Comparison of ENCODE assay signal across 8 mouse cellular contexts in the genomic region with DNA sequence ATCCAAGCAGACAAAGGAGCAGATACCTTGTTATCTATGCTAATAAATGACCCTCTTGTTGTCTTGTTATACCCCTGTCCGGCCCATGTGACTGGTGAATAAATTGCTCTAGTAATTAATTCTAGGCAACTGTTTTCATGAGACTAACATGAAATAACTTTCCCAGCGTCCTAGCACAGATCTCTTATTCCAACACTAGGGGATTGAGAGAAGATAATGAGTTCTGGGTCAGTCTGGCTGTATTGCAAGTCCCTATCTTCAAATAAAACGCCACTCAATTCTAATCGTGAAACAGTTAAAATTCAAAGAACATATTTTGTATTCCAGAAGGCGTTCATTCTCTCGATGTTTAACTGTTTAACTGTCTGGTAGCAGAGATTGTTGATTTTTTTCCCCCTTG. TPM values are rescaled to one million over a fixed set of nuclear protein-coding genes. Genes with fewer than 3 reads are reported as not detected.
A peak's percentile ranks its signal among the peaks of the same experiment; 100 is the strongest.
DNase-seq lines count a peak whose midpoint lies in the region; ATAC-seq and TF ChIP-seq lines count a peak whose summit lies in the region.

No protein-coding gene starts in this region.

- H3K4me1 ChIP-seq in cerebellum, adult 2 months (ENCODE audit: control insufficient read depth, insufficient read depth, low read length): peaks cover 3% of the 10 kb centered on the region; the same call in 1 of the 2 replicates
- no peaks in the 10 kb centered on the region for H3K4me1 ChIP-seq in lung, embryonic 14.5 days (ENCODE audit: insufficient read depth)
- peaks cover 14% of the 10 kb centered on the region for H3K4me1 ChIP-seq in limb, embryonic 12.5 days (replicated peaks)
- H3K4me1 ChIP-seq in neural tube, embryonic 15.5 days: peaks cover 17% of the 10 kb centered on the region

- WGBS in cerebellum, adult 2 months: 32% methylated on average over 6 of the region's 6 CpGs
- WGBS in lung, embryonic 14.5 days: 33% methylated on average over 6 of the region's 6 CpGs
- 60% methylated on average over 6 of the region's 6 CpGs for WGBS in limb, embryonic 12.5 days
- WGBS in neural tube, embryonic 15.5 days: 39% methylated on average over 6 of the region's 6 CpGs

- H3K27me3 ChIP-seq in cerebellum, adult 2 months (ENCODE audit: control insufficient read depth, insufficient read depth, low read length): no peaks in the 10 kb centered on the region
- H3K27me3 ChIP-seq in lung, embryonic 14.5 days (ENCODE audit: insufficient read depth, low read length): no peaks in the 10 kb centered on the region
- no peaks in the 10 kb centered on the region for H3K27me3 ChIP-seq in limb, embryonic 12.5 days
- no peaks in the 10 kb centered on the region for H3K27me3 ChIP-seq in neural tube, embryonic 15.5 days (replicated peaks)

- peak overlapping the region; percentile 86; the same call in 1 of the 2 replicates for H3K9ac ChIP-seq in lung, embryonic 14.5 days
- H3K9ac ChIP-seq in limb, embryonic 12.5 days (replicated peaks): no peak overlapping the region
- H3K9ac ChIP-seq in neural tube, embryonic 15.5 days (replicated peaks): peak overlapping the region; percentile 89; the same call in 1 of the 2 replicates

- H3K27ac ChIP-seq in cerebellum, adult 2 months (ENCODE audit: insufficient read depth, low read length): no peak overlapping the region
- H3K27ac ChIP-seq in lung, embryonic 14.5 days (ENCODE audit: low read depth): no peak overlapping the region
- H3K27ac ChIP-seq in limb, embryonic 12.5 days: no peak overlapping the region
- peak overlapping the region; percentile 98 for H3K27ac ChIP-seq in neural tube, embryonic 15.5 days (replicated peaks)

- H3K4me3 ChIP-seq in cerebellum, adult 2 months (replicated peaks; ENCODE audit: insufficient read depth, low read depth, low read length): peak overlapping the region; percentile 94
- H3K4me3 ChIP-seq in lung, embryonic 14.5 days (ENCODE audit: low read depth, low read length): peak overlapping the region; percentile 60
- peak overlapping the region; percentile 67; the same call in 1 of the 2 replicates for H3K4me3 ChIP-seq in limb, embryonic 12.5 days (replicated peaks)
- H3K4me3 ChIP-seq in neural tube, embryonic 15.5 days (replicated peaks): peak overlapping the region; percentile 78

- H3K9me3 ChIP-seq in lung, embryonic 14.5 days (ENCODE audit: low read depth, low read length): no peaks in the 10 kb centered on the region
- H3K9me3 ChIP-seq in limb, embryonic 12.5 days: 0 out of 2 replicates have a peak, but pooled peaks cover 4% of the 10 kb centered on the region
- no peaks in the 10 kb centered on the region for H3K9me3 ChIP-seq in neural tube, embryonic 15.5 days (replicated peaks)

- ATAC-seq in lung, embryonic 14.5 days (ENCODE audit: insufficient read depth): no peak
- no peak for ATAC-seq in limb, embryonic 12.5 days (ENCODE audit: insufficient number of reproducible peaks, insufficient read depth, low FRiP score, low TSS enrichment, low read depth)
- peak; percentile 22; the same call in 1 of the 2 replicates for ATAC-seq in neural tube, embryonic 15.5 days (ENCODE audit: low FRiP score)

- TF ChIP-seq POLR2A in cerebellum, adult 2 months (IDR thresholded peaks at IDR 0.05; ENCODE audit: borderline replicate concordance, insufficient read depth, low read length): no peak

- peak overlapping the region; percentile 65 for H3K4me2 ChIP-seq in lung, embryonic 14.5 days
- H3K4me2 ChIP-seq in limb, embryonic 12.5 days: peak overlapping the region; percentile 69
- peak overlapping the region; percentile 66 for H3K4me2 ChIP-seq in neural tube, embryonic 15.5 days

- no peak for TF ChIP-seq CTCF in cerebellum, adult 2 months (IDR thresholded peaks at IDR 0.05; ENCODE audit: borderline replicate concordance, insufficient read depth, low read depth, low read length)
- no peak for TF ChIP-seq CTCF in lung, embryonic 14.5 days (IDR thresholded peaks at IDR 0.05; ENCODE audit: low read depth)

- DNase-seq in cerebellum, adult 2 months: no peak
- DNase-seq in cerebellum, postnatal 14 days: no peak
- DNase-seq in lung, embryonic 14.5 days: peak; percentile 9
- no peak for DNase-seq in lung, postnatal 25 days (ENCODE audit: low spot score)
- DNase-seq in urinary bladder, postnatal 4 days (ENCODE audit: low spot score in 2 of 2): no peak
- DNase-seq in layer of hippocampus, adult 8-10 months (ENCODE audit: low spot score in 2 of 2): no peak

- no peaks in the 10 kb centered on the region for H3K36me3 ChIP-seq in lung, embryonic 14.5 days (ENCODE audit: insufficient read depth)
- peaks cover 5% of the 10 kb centered on the region; the same call in 1 of the 2 replicates for H3K36me3 ChIP-seq in limb, embryonic 12.5 days
- no peaks in the 10 kb centered on the region for H3K36me3 ChIP-seq in neural tube, embryonic 15.5 days

RNA-seq across cellular contexts. Expression of a gene that starts 0.5 kb away (rescaled TPM):
- 25.5 and 27.6 TPM in 2 replicates for polyA plus RNA-seq in cerebellum, adult 2 months (2012; rRNA removed)
- polyA plus RNA-seq in lung, embryonic 14.5 days (2014; fragmentation: Nextera tagmentation; extraction: Ambion mirVana): 11.3 and 12.3 TPM in 2 replicates
- 20.5 and 20.8 TPM in 2 replicates for polyA plus RNA-seq in limb, embryonic 12.5 days (2016; fragmentation: Nextera tagmentation; extraction: Ambion mirVana)
- 17.9 and 18.8 TPM in 2 replicates for polyA plus RNA-seq in neural tube, embryonic 15.5 days (2015; fragmentation: Nextera tagmentation; extraction: Ambion mirVana)
- 10 to 100 TPM; 37.0 to 56.7 (median 41.2) TPM for total RNA-seq in layer of hippocampus, adult 8-10 months (2022)
